Mouse (Mus musculus) heart, adult 2 months (tissue): ENCODE measurements around the gene Ccdc189.

Experiments used
- CTCF ChIP-seq: fragments of 200-600 bp; IDR thresholded peaks from 2 replicates; pipeline ENCODE4 v1.8.1; 2022; ENCODE audit warnings: antibody characterized with exemption, mild to moderate bottlenecking, moderate library complexity
- EP300 ChIP-seq: fragments of 200-500 bp; IDR thresholded peaks from 2 replicates; pipeline ENCODE4 v1.6.1; 2011; ENCODE audit warnings: low read depth, low read length, control low read depth; ENCODE audit not compliant: insufficient read depth

DNA sequence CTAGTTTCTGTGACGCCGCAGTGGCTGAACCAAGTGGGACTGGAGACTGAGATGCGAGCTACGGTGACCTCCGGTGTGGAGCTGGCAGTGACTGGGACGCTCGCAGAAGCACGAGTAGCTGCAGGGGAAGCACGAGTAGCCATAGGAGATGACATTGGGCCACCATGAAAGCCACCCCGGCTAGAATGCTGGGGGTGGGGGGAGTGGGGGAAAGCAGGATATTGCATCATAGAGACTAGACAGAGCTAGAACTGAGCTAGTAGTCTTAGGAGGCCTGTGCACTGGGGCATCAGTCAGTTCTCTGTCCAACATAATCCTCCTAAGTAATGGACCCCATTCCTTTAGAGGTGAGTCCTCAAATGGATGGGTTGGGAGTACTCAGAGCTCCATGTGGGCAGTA is 15.9 kb upstream of the Ccdc189 start:
- TF ChIP-seq CTCF (no peak), EP300 (no peak)
